In genomic region chr10:68212061-68212915, GRCm38 (mm10) we compare ENCODE assay signal across 8 mouse cellular contexts.
DNase-seq lines count a peak whose midpoint lies in the region; ATAC-seq lines count a peak whose summit lies in the region.

No protein-coding gene starts in this region.

- 31% methylated on average over 10 of the region's 10 CpGs for WGBS in hindbrain, embryonic 11.5 days
- 42% methylated on average over 10 of the region's 10 CpGs for WGBS in hindbrain, embryonic 10.5 days
- WGBS in hindbrain, embryonic 14.5 days = 26% methylated on average over 10 of the region's 10 CpGs
- WGBS in liver, embryonic 16.5 days (ENCODE audit: insufficient replicate concordance) = 56% methylated on average over 10 of the region's 10 CpGs

- no peak for ATAC-seq in hindbrain, embryonic 11.5 days (ENCODE audit: low FRiP score)
- peak; percentile 49; the same call in 1 of the 2 replicates for ATAC-seq in hindbrain, embryonic 14.5 days (ENCODE audit: low FRiP score)
- ATAC-seq in liver, embryonic 16.5 days (ENCODE audit: low read depth) = 0 out of 2 replicates have a peak, but pooled peaks have one; percentile 19
- no peak for ATAC-seq in cerebellum, adult (ENCODE audit: insufficient number of reproducible peaks, low FRiP score, low TSS enrichment)

- H3K27me3 ChIP-seq in hindbrain, embryonic 11.5 days (ENCODE audit: control insufficient read depth, insufficient read depth, low read length) = no peaks in the 10 kb centered on the region
- H3K27me3 ChIP-seq in hindbrain, embryonic 10.5 days (ENCODE audit: insufficient read depth, poor library complexity, severe bottlenecking) = no peaks in the 10 kb centered on the region
- no peaks in the 10 kb centered on the region for H3K27me3 ChIP-seq in hindbrain, embryonic 14.5 days (ENCODE audit: control insufficient read depth, insufficient read depth, low read length)
- no peaks in the 10 kb centered on the region for H3K27me3 ChIP-seq in liver, embryonic 16.5 days (ENCODE audit: control insufficient read depth, insufficient read depth, low read depth, low read length)

- H3K9ac ChIP-seq in hindbrain, embryonic 11.5 days (ENCODE audit: low read depth, low read length) = no peak overlapping the region
- H3K9ac ChIP-seq in hindbrain, embryonic 14.5 days = no peak overlapping the region
- no peak overlapping the region for H3K9ac ChIP-seq in liver, embryonic 16.5 days (ENCODE audit: low read depth, low read length)

- H3K4me3 ChIP-seq in hindbrain, embryonic 11.5 days (ENCODE audit: low read depth, low read length) = no peak overlapping the region
- no peak overlapping the region for H3K4me3 ChIP-seq in hindbrain, embryonic 10.5 days
- H3K4me3 ChIP-seq in hindbrain, embryonic 14.5 days (replicated peaks; ENCODE audit: low read length) = no peak overlapping the region
- H3K4me3 ChIP-seq in liver, embryonic 16.5 days (ENCODE audit: low read depth, low read length) = no peak overlapping the region

- no peak overlapping the region for H3K27ac ChIP-seq in hindbrain, embryonic 11.5 days (ENCODE audit: low read depth, low read length)
- no peak overlapping the region for H3K27ac ChIP-seq in hindbrain, embryonic 10.5 days
- H3K27ac ChIP-seq in hindbrain, embryonic 14.5 days = no peak overlapping the region
- peak overlapping the region; percentile 63 for H3K27ac ChIP-seq in liver, embryonic 16.5 days (ENCODE audit: low read length)

- H3K9me3 ChIP-seq in hindbrain, embryonic 11.5 days (ENCODE audit: control insufficient read depth, low read length) = peaks cover 6% of the 10 kb centered on the region
- peaks cover 13% of the 10 kb centered on the region for H3K9me3 ChIP-seq in hindbrain, embryonic 10.5 days
- peaks cover 8% of the 10 kb centered on the region; the same call in 1 of the 2 replicates for H3K9me3 ChIP-seq in hindbrain, embryonic 14.5 days (ENCODE audit: control insufficient read depth, low read length)
- peaks cover 4% of the 10 kb centered on the region; the same call in 1 of the 2 replicates for H3K9me3 ChIP-seq in liver, embryonic 16.5 days (replicated peaks; ENCODE audit: control insufficient read depth, low read length)

- H3K36me3 ChIP-seq in hindbrain, embryonic 11.5 days (ENCODE audit: control insufficient read depth, insufficient read depth, low read length) = no peaks in the 10 kb centered on the region
- peaks cover 18% of the 10 kb centered on the region for H3K36me3 ChIP-seq in hindbrain, embryonic 10.5 days
- H3K36me3 ChIP-seq in hindbrain, embryonic 14.5 days (replicated peaks; ENCODE audit: control insufficient read depth, insufficient read depth) = peaks cover 7% of the 10 kb centered on the region; the same call in 1 of the 2 replicates
- peaks cover 13% of the 10 kb centered on the region for H3K36me3 ChIP-seq in liver, embryonic 16.5 days (ENCODE audit: control insufficient read depth, insufficient read depth)

- H3K4me1 ChIP-seq in hindbrain, embryonic 11.5 days (replicated peaks; ENCODE audit: control insufficient read depth, insufficient read depth, low read length) = no peaks in the 10 kb centered on the region
- H3K4me1 ChIP-seq in hindbrain, embryonic 10.5 days (replicated peaks) = peaks cover 19% of the 10 kb centered on the region
- peaks cover 29% of the 10 kb centered on the region for H3K4me1 ChIP-seq in hindbrain, embryonic 14.5 days (replicated peaks; ENCODE audit: control insufficient read depth, insufficient read depth, low read length)
- no peaks in the 10 kb centered on the region; the same call in 1 of the 2 replicates for H3K4me1 ChIP-seq in liver, embryonic 16.5 days (ENCODE audit: control insufficient read depth, low read depth, low read length)

- peak; percentile 13 for DNase-seq in hindbrain, embryonic 11.5 days (ENCODE audit: low spot score)
- no peak for DNase-seq in hindbrain, embryonic 10.5 days (ENCODE audit: low spot score)
- DNase-seq in adipocyte (ENCODE audit: low spot score) = peak; percentile 84
- DNase-seq in hindbrain, embryonic 14.5 days (ENCODE audit: low spot score) = peak; percentile 49
- no peak for DNase-seq in right cerebral cortex, adult 18-20 months
- no peak for DNase-seq in right cerebral cortex, postnatal 36 days (ENCODE audit: low spot score in 2 of 2)

- no peak overlapping the region for H3K4me2 ChIP-seq in hindbrain, embryonic 11.5 days (replicated peaks; ENCODE audit: low read depth, low read length)
- no peak overlapping the region for H3K4me2 ChIP-seq in hindbrain, embryonic 14.5 days (replicated peaks)
- H3K4me2 ChIP-seq in liver, embryonic 16.5 days (ENCODE audit: low read depth, low read length) = no peak overlapping the region

Comparison
In these comparisons a context has a peak if more than half of its experiments do, and no peak if none do; other contexts are left out.
1. ATAC-seq: peak in hindbrain, embryonic 14.5 days (single experiment) and liver, embryonic 16.5 days (single experiment); none in hindbrain, embryonic 11.5 days (single experiment) and cerebellum, adult (single experiment).
2. DNase-seq: peak in hindbrain, embryonic 11.5 days (single experiment), adipocyte (single experiment) and hindbrain, embryonic 14.5 days (single experiment); none in hindbrain, embryonic 10.5 days (single experiment), right cerebral cortex, adult 18-20 months (single experiment) and right cerebral cortex, postnatal 36 days (0 of 2).